In genomic region chr1:163358165-163358564, GRCm38 (mm10) we compare ENCODE assay signal across 23 mouse cellular contexts. TPM values are rescaled to one million over a fixed set of nuclear protein-coding genes. Genes with fewer than 3 reads are reported as not detected.
A peak's percentile ranks its signal among the peaks of the same experiment; 100 is the strongest.
DNase-seq lines count a peak whose midpoint lies in the region; ATAC-seq and TF ChIP-seq lines count a peak whose summit lies in the region.
"Had no signal": no experiment of that assay in that cellular context is flagged by ENCODE, and none has a peak within 500 bp of the region (broad histone marks: within the 10 kb centered on the region; RNA-seq: fewer than 3 reads in every experiment).

No protein-coding gene starts in this region.

- WGBS in intestine, embryonic 14.5 days, result 17% methylated on average over 7 of the region's 7 CpGs
- WGBS in intestine, embryonic 16.5 days, result 27% methylated on average over 7 of the region's 7 CpGs
- 24% methylated on average over 7 of the region's 7 CpGs for WGBS in limb, embryonic 15.5 days
- 64% methylated on average over 7 of the region's 7 CpGs for WGBS in liver, embryonic 12.5 days (ENCODE audit: insufficient replicate concordance)

- no peaks in the 10 kb centered on the region for H3K36me3 ChIP-seq in intestine, embryonic 14.5 days (ENCODE audit: control insufficient read depth, insufficient read depth, low read length)
- H3K36me3 ChIP-seq in intestine, embryonic 16.5 days (ENCODE audit: control insufficient read depth, insufficient read depth, low read length), result no peaks in the 10 kb centered on the region
- no peaks in the 10 kb centered on the region for H3K36me3 ChIP-seq in limb, embryonic 15.5 days
- no peaks in the 10 kb centered on the region for H3K36me3 ChIP-seq in liver, embryonic 12.5 days

- peak overlapping the region; percentile 28 for H3K4me2 ChIP-seq in intestine, embryonic 14.5 days (ENCODE audit: low read length)
- no peak overlapping the region for H3K4me2 ChIP-seq in intestine, embryonic 16.5 days (ENCODE audit: low read depth, low read length)
- peak overlapping the region; percentile 25 for H3K4me2 ChIP-seq in limb, embryonic 15.5 days
- H3K4me2 ChIP-seq in liver, embryonic 12.5 days, result no peak overlapping the region
- H3K4me2 ChIP-seq: forebrain, embryonic 13.5 days; heart, embryonic 11.5 days had no signal

- DNase-seq in intestine, embryonic 14.5 days (ENCODE audit: low spot score), result no peak
- peak; percentile 17 for DNase-seq in embryo, embryonic 9.5 days (ENCODE audit: extremely low spot score)
- DNase-seq in retina, embryonic 14.5 days (ENCODE audit: low spot score), result no peak
- no peak for DNase-seq in Muller cell, postnatal 12 days (ENCODE audit: inconsistent ontology term)
- DNase-seq: cerebellum, adult 18-20 months; cerebellum, postnatal 36 days; gastrocnemius, postnatal 14 days; heart, postnatal 10 days; kidney, adult 9 months; kidney, postnatal 25 days; liver; liver, postnatal 0 days; right cerebral cortex, adult 18-20 months; thymus, adult 18-20 months; thymus, postnatal 4 days had no signal

- H3K4me1 ChIP-seq in intestine, embryonic 14.5 days (replicated peaks; ENCODE audit: control insufficient read depth, insufficient read depth, low read length), result peaks cover 4% of the 10 kb centered on the region; the same call in 1 of the 2 replicates
- no peaks in the 10 kb centered on the region for H3K4me1 ChIP-seq in intestine, embryonic 16.5 days (ENCODE audit: control insufficient read depth, insufficient read depth, low read length)
- H3K4me1 ChIP-seq in embryonic fibroblast, embryonic 13.5 days (ENCODE audit: control insufficient read depth, insufficient read depth, low read length), result peaks cover 6% of the 10 kb centered on the region; the same call in 1 of the 2 replicates
- peaks cover 16% of the 10 kb centered on the region for H3K4me1 ChIP-seq in limb, embryonic 15.5 days
- H3K4me1 ChIP-seq in liver, embryonic 12.5 days, result no peaks in the 10 kb centered on the region

- no peak for TF ChIP-seq CTCF in embryonic fibroblast, embryonic 13.5 days (IDR thresholded peaks at IDR 0.05; ENCODE audit: borderline replicate concordance, insufficient read depth, low read length)

- H3K27me3 ChIP-seq in intestine, embryonic 14.5 days (replicated peaks; ENCODE audit: control insufficient read depth, insufficient read depth, low read length), result no peaks in the 10 kb centered on the region
- H3K27me3 ChIP-seq in intestine, embryonic 16.5 days (replicated peaks; ENCODE audit: control insufficient read depth, insufficient read depth, low read length), result no peaks in the 10 kb centered on the region
- H3K27me3 ChIP-seq in limb, embryonic 15.5 days, result no peaks in the 10 kb centered on the region
- no peaks in the 10 kb centered on the region for H3K27me3 ChIP-seq in liver, embryonic 12.5 days (replicated peaks)
- H3K27me3 ChIP-seq: forebrain, embryonic 13.5 days had no signal

- no peak for TF ChIP-seq POLR2A in embryonic fibroblast, embryonic 13.5 days (IDR thresholded peaks at IDR 0.05; ENCODE audit: low read depth, low read length)

- no peak overlapping the region for H3K4me3 ChIP-seq in intestine, embryonic 14.5 days (ENCODE audit: low read depth, low read length)
- H3K4me3 ChIP-seq in intestine, embryonic 16.5 days (ENCODE audit: low read length), result no peak overlapping the region
- peak overlapping the region; percentile 3; the same call in 1 of the 2 replicates for H3K4me3 ChIP-seq in embryonic fibroblast, embryonic 13.5 days (ENCODE audit: insufficient read depth, low read length)
- peak overlapping the region; percentile 15 for H3K4me3 ChIP-seq in limb, embryonic 15.5 days
- no peak overlapping the region for H3K4me3 ChIP-seq in liver, embryonic 12.5 days
- H3K4me3 ChIP-seq: erythroblast, embryonic 14.5 days; forebrain, embryonic 13.5 days had no signal

- no peak overlapping the region for H3K9ac ChIP-seq in intestine, embryonic 14.5 days (ENCODE audit: low read length)
- H3K9ac ChIP-seq in intestine, embryonic 16.5 days (ENCODE audit: low read depth, low read length), result no peak overlapping the region
- H3K9ac ChIP-seq in limb, embryonic 15.5 days, result no peak overlapping the region
- H3K9ac ChIP-seq in liver, embryonic 12.5 days, result no peak overlapping the region
- H3K9ac ChIP-seq: forebrain, embryonic 13.5 days; liver, postnatal 0 days had no signal

- no peak for ATAC-seq in intestine, embryonic 14.5 days (replicated peaks; ENCODE audit: low FRiP score, low TSS enrichment, low read depth)
- no peak for ATAC-seq in intestine, embryonic 16.5 days
- no peak for ATAC-seq in limb, embryonic 15.5 days (ENCODE audit: insufficient number of reproducible peaks, low FRiP score, low TSS enrichment, low read depth)
- ATAC-seq in liver, embryonic 12.5 days, result no peak
- ATAC-seq: CD4-positive, CD25-positive, alpha-beta regulatory T cell, adult 4 months; forebrain, embryonic 13.5 days; liver, postnatal 0 days had no signal

- no peak overlapping the region for H3K27ac ChIP-seq in intestine, embryonic 14.5 days (ENCODE audit: low read depth)
- H3K27ac ChIP-seq in intestine, embryonic 16.5 days (ENCODE audit: low read length), result no peak overlapping the region
- peak overlapping the region; percentile 19 for H3K27ac ChIP-seq in embryonic fibroblast, embryonic 13.5 days (ENCODE audit: insufficient read depth, low read length)
- peak overlapping the region; percentile 67 for H3K27ac ChIP-seq in limb, embryonic 15.5 days
- H3K27ac ChIP-seq in liver, embryonic 12.5 days, result no peak overlapping the region
- H3K27ac ChIP-seq: forebrain, embryonic 13.5 days had no signal

- H3K9me3 ChIP-seq in intestine, embryonic 14.5 days (ENCODE audit: control insufficient read depth, low read length), result no peaks in the 10 kb centered on the region
- H3K9me3 ChIP-seq in intestine, embryonic 16.5 days (ENCODE audit: control insufficient read depth, low read length), result no peaks in the 10 kb centered on the region
- H3K9me3 ChIP-seq in limb, embryonic 15.5 days, result no peaks in the 10 kb centered on the region
- H3K9me3 ChIP-seq in liver, embryonic 12.5 days (replicated peaks), result no peaks in the 10 kb centered on the region
- H3K9me3 ChIP-seq: forebrain, embryonic 13.5 days had no signal

RNA-seq across cellular contexts. Expression of gene Prrx1, which starts 44.7 kb away (rescaled TPM):
- polyA plus RNA-seq in intestine, embryonic 14.5 days (2014; fragmentation: Nextera tagmentation; extraction: Ambion mirVana), result 1.2 and 2.2 TPM in 2 replicates
- 5.7 and 7.9 TPM in 2 replicates for polyA plus RNA-seq in intestine, embryonic 16.5 days (2015; fragmentation: Nextera tagmentation; extraction: Ambion mirVana)
- 429 and 537 TPM in 2 replicates for polyA plus RNA-seq in embryonic fibroblast, embryonic 13.5 days (2011; ENCODE audit: insufficient read length, low read depth, missing spikeins)
- polyA plus RNA-seq in limb, embryonic 15.5 days (2015; fragmentation: Nextera tagmentation; extraction: Ambion mirVana), result 102 and 115 TPM in 2 replicates
- polyA plus RNA-seq in liver, embryonic 12.5 days (2016; fragmentation: Nextera tagmentation; extraction: Ambion mirVana), result 0.62 and 1.2 TPM in 2 replicates
- polyA plus RNA-seq: CD4-positive, CD25-positive, alpha-beta regulatory T cell, adult 4 months; erythroblast, embryonic 14.5 days had no signal

RNA-seq across cellular contexts. Expression of gene Gorab, which starts 45.3 kb away (rescaled TPM):
- 15.1 and 17.5 TPM in 2 replicates for polyA plus RNA-seq in intestine, embryonic 14.5 days (2014; fragmentation: Nextera tagmentation; extraction: Ambion mirVana)
- 15.9 and 16.6 TPM in 2 replicates for polyA plus RNA-seq in intestine, embryonic 16.5 days (2015; fragmentation: Nextera tagmentation; extraction: Ambion mirVana)
- polyA plus RNA-seq in embryonic fibroblast, embryonic 13.5 days (2011; ENCODE audit: insufficient read length, low read depth, missing spikeins), result 25.3 and 27.4 TPM in 2 replicates
- 29.6 and 29.7 TPM in 2 replicates for polyA plus RNA-seq in limb, embryonic 15.5 days (2015; fragmentation: Nextera tagmentation; extraction: Ambion mirVana)
- 6.0 and 7.1 TPM in 2 replicates for polyA plus RNA-seq in liver, embryonic 12.5 days (2016; fragmentation: Nextera tagmentation; extraction: Ambion mirVana)

Comparison
In these comparisons a context has a peak if more than half of its experiments do, and no peak if none do; other contexts are left out.
1. H3K4me2 ChIP-seq: peak in intestine, embryonic 14.5 days (single experiment) and limb, embryonic 15.5 days (single experiment); none in intestine, embryonic 16.5 days (single experiment) and liver, embryonic 12.5 days (single experiment).
2. H3K27ac ChIP-seq: peak in embryonic fibroblast, embryonic 13.5 days (single experiment) and limb, embryonic 15.5 days (single experiment); none in intestine, embryonic 14.5 days (single experiment), intestine, embryonic 16.5 days (single experiment) and liver, embryonic 12.5 days (single experiment).
3. H3K4me3 ChIP-seq: peak in embryonic fibroblast, embryonic 13.5 days (single experiment) and limb, embryonic 15.5 days (single experiment); none in intestine, embryonic 14.5 days (single experiment), intestine, embryonic 16.5 days (single experiment) and liver, embryonic 12.5 days (single experiment).
4. RNA of gene Prrx1, which starts 44.7 kb away (polyA plus RNA-seq): 429 to 537 TPM in embryonic fibroblast, embryonic 13.5 days and 102 to 115 TPM in limb, embryonic 15.5 days; 5.7 to 7.9 TPM in intestine, embryonic 16.5 days, 1.2 to 2.2 TPM in intestine, embryonic 14.5 days and 0.62 to 1.2 TPM in liver, embryonic 12.5 days; every median in the first group is over 10 times any median in the second.